13 mouse cellular contexts compared by ENCODE assay signal in genomic region chr12:17227903-17228302, GRCm38 (mm10). TPM values are rescaled to one million over a fixed set of nuclear protein-coding genes. Genes with fewer than 3 reads are reported as not detected.
DNase-seq lines count a peak whose midpoint lies in the region; ATAC-seq lines count a peak whose summit lies in the region.
"Had no signal": no experiment of that assay in that cellular context is flagged by ENCODE, and none has a peak within 500 bp of the region (broad histone marks: within the 10 kb centered on the region; RNA-seq: fewer than 3 reads in every experiment).

No protein-coding gene starts in this region.

- peak; percentile 34; the same call in 1 of the 2 replicates for ATAC-seq in midbrain, embryonic 13.5 days

- 83% methylated on average over 4 of the region's 4 CpGs for WGBS in midbrain, embryonic 13.5 days

- H3K9me3 ChIP-seq in midbrain, embryonic 13.5 days, result no peaks in the 10 kb centered on the region
- H3K9me3 ChIP-seq: heart, embryonic 15.5 days; liver, embryonic 13.5 days had no signal

- no peak overlapping the region for H3K9ac ChIP-seq in midbrain, embryonic 13.5 days (replicated peaks)
- H3K9ac ChIP-seq: heart, embryonic 15.5 days; liver, embryonic 13.5 days had no signal

- H3K4me3 ChIP-seq in midbrain, embryonic 13.5 days (replicated peaks), result no peak overlapping the region
- H3K4me3 ChIP-seq: heart, embryonic 15.5 days; liver, embryonic 13.5 days had no signal

- no peaks in the 10 kb centered on the region for H3K36me3 ChIP-seq in midbrain, embryonic 13.5 days
- H3K36me3 ChIP-seq: heart, embryonic 15.5 days; liver, embryonic 13.5 days had no signal

- intact Hi-C loops in left cerebral cortex, postnatal 4 days (cut with DNase I), result no loop called here

- H3K4me1 ChIP-seq in midbrain, embryonic 13.5 days (replicated peaks), result peaks cover 5% of the 10 kb centered on the region
- H3K4me1 ChIP-seq: heart, embryonic 15.5 days; liver, embryonic 13.5 days had no signal

- no peaks in the 10 kb centered on the region for H3K27me3 ChIP-seq in midbrain, embryonic 13.5 days
- H3K27me3 ChIP-seq: heart, embryonic 15.5 days; liver, embryonic 13.5 days had no signal

- DNase-seq in left cerebral cortex, adult 11 months (ENCODE audit: low spot score), result peak; percentile 75
- DNase-seq in left cerebral cortex, postnatal 4 days, result no peak
- DNase-seq in layer of hippocampus, adult 18-20 months (ENCODE audit: low spot score in 2 of 2), result peak; percentile 61 to 86
- peak; percentile 84 for DNase-seq in telencephalon, adult 2 months (ENCODE audit: low read depth, low spot score)
- DNase-seq in thymus, postnatal 25 days, result no peak
- no peak for DNase-seq in embryo, embryonic 10 days (ENCODE audit: low spot score)
- DNase-seq: cerebellum, postnatal 14 days; gastrocnemius, postnatal 10 days; kidney, adult 11 months; liver, embryonic 13.5 days; lung, postnatal 36 days had no signal

- no peak overlapping the region for H3K27ac ChIP-seq in midbrain, embryonic 13.5 days
- H3K27ac ChIP-seq: heart, embryonic 15.5 days; liver, embryonic 13.5 days had no signal

- H3K4me2 ChIP-seq in midbrain, embryonic 13.5 days (replicated peaks), result no peak overlapping the region
- H3K4me2 ChIP-seq: heart, embryonic 15.5 days; liver, embryonic 13.5 days had no signal

RNA-seq across cellular contexts. Expression of gene Pdia6, which starts 38.4 kb away (rescaled TPM):
- total RNA-seq in left cerebral cortex, postnatal 4 days (2021), result 100 to 1,000 TPM; 187 to 196 TPM
- 100 to 1,000 TPM; 146 to 153 TPM for total RNA-seq in layer of hippocampus, adult 18-20 months (2021)
- polyA plus RNA-seq in midbrain, embryonic 13.5 days (2015; fragmentation: Nextera tagmentation; extraction: Ambion mirVana), result 317 and 327 TPM in 2 replicates

RNA-seq across cellular contexts. Expression of gene Kcnf1, which starts 51.2 kb away (rescaled TPM):
- 10 to 100 TPM; 35.1 to 36.1 TPM for total RNA-seq in left cerebral cortex, postnatal 4 days (2021)
- 10 to 100 TPM; 41.3 to 53.9 TPM for total RNA-seq in layer of hippocampus, adult 18-20 months (2021)
- polyA plus RNA-seq in midbrain, embryonic 13.5 days (2015; fragmentation: Nextera tagmentation; extraction: Ambion mirVana), result 2.3 and 2.8 TPM in 2 replicates

Comparison
In these comparisons a context has a peak if more than half of its experiments do, and no peak if none do; other contexts are left out.
1. DNase-seq: peak in left cerebral cortex, adult 11 months (single experiment), layer of hippocampus, adult 18-20 months (2 of 2) and telencephalon, adult 2 months (single experiment); none in left cerebral cortex, postnatal 4 days (single experiment), thymus, postnatal 25 days (single experiment) and embryo, embryonic 10 days (single experiment).